In the genomic region with DNA sequence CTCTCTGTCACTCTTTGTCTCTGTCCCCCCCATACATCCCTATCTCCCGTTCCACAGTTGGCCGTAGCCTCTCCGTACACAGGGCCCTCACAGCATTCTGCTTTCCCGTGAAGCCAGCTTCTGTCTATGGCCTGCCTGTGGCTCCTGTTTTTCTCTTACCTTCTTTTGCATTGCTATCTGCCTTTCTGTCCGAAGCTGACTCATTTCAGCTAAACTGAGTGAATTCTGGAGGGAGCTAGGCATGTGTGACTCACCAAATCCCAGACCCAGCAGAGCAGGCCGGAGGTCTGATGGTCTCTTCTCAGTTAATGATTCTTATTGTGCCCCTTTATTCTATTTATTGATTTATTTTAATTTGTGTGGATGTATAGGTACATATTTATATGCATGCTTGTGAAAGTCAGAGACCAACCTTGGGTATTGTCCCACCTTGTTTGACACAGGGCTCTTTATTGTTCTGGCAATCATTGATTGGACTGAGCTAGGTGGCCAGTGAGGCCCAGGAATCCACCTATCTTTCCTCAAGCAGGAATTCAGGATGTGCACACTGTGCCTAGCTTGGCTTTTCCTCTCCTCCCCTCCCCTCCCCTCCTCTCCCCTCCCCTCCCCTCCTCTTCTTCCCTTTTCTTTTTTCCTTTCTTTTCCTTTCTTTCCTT, we compare ENCODE assay signal across 25 mouse cellular contexts. TPM values are rescaled to one million over a fixed set of nuclear protein-coding genes. Genes with fewer than 3 reads are reported as not detected.
DNase-seq lines count a peak whose midpoint lies in the region; ATAC-seq and TF ChIP-seq lines count a peak whose summit lies in the region.
"Had no signal": no experiment of that assay in that cellular context is flagged by ENCODE, and none has a peak within 500 bp of the region (broad histone marks: within the 10 kb centered on the region; RNA-seq: fewer than 3 reads in every experiment).

No protein-coding gene starts in this region.

- H3K4me1 ChIP-seq in heart, adult 2 months (ENCODE audit: control insufficient read depth, insufficient read depth, low read length), result no peaks in the 10 kb centered on the region
- H3K4me1 ChIP-seq: heart, embryonic 15.5 days; hindbrain, embryonic 13.5 days; midbrain, embryonic 10.5 days had no signal

- TF ChIP-seq EP300 in heart, adult 2 months (IDR thresholded peaks at IDR 0.05; ENCODE audit: insufficient read depth, low read depth, low read length), result no peak

- peak; percentile 78 for DNase-seq in heart, adult 11 months
- no peak for DNase-seq in heart, adult 2 months
- DNase-seq in A20 (ENCODE audit: low read depth, low spot score) (peak; percentile 0), NIH3T3 (ENCODE audit: low read depth) (peak; percentile 81)
- DNase-seq in fibroblast of lung, adult 2 months (ENCODE audit: low read depth), result peak; percentile 12
- no peak for DNase-seq in ovary, adult 18-20 months (ENCODE audit: low spot score)
- DNase-seq: adrenal gland, postnatal 36 days; cerebellum, adult 18-20 months; gastrocnemius, postnatal 25 days; heart, postnatal 36 days; kidney, adult 18-20 months; kidney, postnatal 4 days; liver, postnatal 0 days; right cerebral cortex, postnatal 14 days had no signal

- H3K27ac ChIP-seq in heart, adult 2 months, result no peak overlapping the region
- H3K27ac ChIP-seq: heart, embryonic 15.5 days; hindbrain, embryonic 13.5 days; midbrain, embryonic 10.5 days had no signal

- no peak for TF ChIP-seq POLR2A in heart, adult 2 months (IDR thresholded peaks at IDR 0.05; ENCODE audit: insufficient read depth, low read depth, low read length)

- ATAC-seq in cerebellum, adult (ENCODE audit: insufficient number of reproducible peaks, low FRiP score, low TSS enrichment), result no peak
- ATAC-seq: forebrain, embryonic 16.5 days; liver, postnatal 0 days; lung, postnatal 0 days had no signal

- H3K4me3 ChIP-seq in heart, adult 2 months, result no peak overlapping the region
- H3K4me3 ChIP-seq: heart, embryonic 15.5 days; hindbrain, embryonic 13.5 days; midbrain, embryonic 10.5 days had no signal

- H3K79me2 ChIP-seq in heart, adult 2 months (replicated peaks; ENCODE audit: control insufficient read depth, insufficient read depth, low read length), result no peaks in the 10 kb centered on the region

- TF ChIP-seq CTCF in heart, adult 2 months (IDR thresholded peaks at IDR 0.05), result no peak

- H3K27me3 ChIP-seq in heart, adult 2 months (ENCODE audit: control insufficient read depth, insufficient read depth, low read length), result no peaks in the 10 kb centered on the region
- H3K27me3 ChIP-seq: heart, embryonic 15.5 days; hindbrain, embryonic 13.5 days had no signal

- no peaks in the 10 kb centered on the region for H3K36me3 ChIP-seq in heart, adult 2 months (ENCODE audit: control insufficient read depth, insufficient read depth, low read length)
- H3K36me3 ChIP-seq: heart, embryonic 15.5 days had no signal

- intact Hi-C loops in heart, adult 2 months (cut with DNase I), result loop anchor here (10.0 kb wide), 2 partner anchors 79 to 239 kb away; a partner anchor contains a TSS

- 88% methylated on average over 6 of the region's 6 CpGs for WGBS in heart, adult 2 months

- no peak overlapping the region for H3K9ac ChIP-seq in heart, adult 2 months (ENCODE audit: low read depth, low read length)
- H3K9ac ChIP-seq: heart, embryonic 15.5 days; hindbrain, embryonic 13.5 days; liver, postnatal 0 days had no signal

RNA-seq across cellular contexts. Expression of a gene that starts 11.3 kb away (rescaled TPM):
- total RNA-seq in heart, adult 2 months (2021), result 10 to 100 TPM; 32.3 to 35.1 TPM
- polyA plus RNA-seq in heart, adult 2 months (2012; rRNA removed), result 64.1 and 72.6 TPM in 2 replicates

RNA-seq across cellular contexts. Expression of a gene that starts 25.1 kb away (rescaled TPM):
- total RNA-seq in heart, adult 2 months (2021), result under 1 TPM; 0.65 to 0.93 TPM
- polyA plus RNA-seq in heart, adult 2 months (2012; rRNA removed), result 0.09 and 1.0 TPM in 2 replicates
- total RNA-seq: adrenal gland, postnatal 36 days; gastrocnemius, postnatal 25 days; midbrain, postnatal 0 days had no signal
- polyA plus RNA-seq: C2C12; forebrain, embryonic 16.5 days; hindbrain, embryonic 13.5 days; kidney, embryonic 16.5 days; liver, embryonic 11.5 days; midbrain, embryonic 10.5 days; midbrain, postnatal 0 days; neural tube, embryonic 14.5 days had no signal

RNA-seq across cellular contexts. Expression of a gene that starts 32.2 kb away (rescaled TPM):
- 10 to 100 TPM; 13.0 to 15.1 TPM for total RNA-seq in heart, adult 2 months (2021)
- 5.4 and 6.8 TPM in 2 replicates for polyA plus RNA-seq in heart, adult 2 months (2012; rRNA removed)

RNA-seq across cellular contexts. Expression of a gene that starts 34.3 kb away (rescaled TPM):
- 10 to 100 TPM; 22.2 to 22.4 TPM for total RNA-seq in heart, adult 2 months (2021)
- polyA plus RNA-seq in heart, adult 2 months (2012; rRNA removed), result 23.6 and 35.4 TPM in 2 replicates

Comparison
In these comparisons a context has a peak if more than half of its experiments do, and no peak if none do; other contexts are left out.
1. DNase-seq: peak in heart, adult 11 months (single experiment), A20 (single experiment), NIH3T3 (single experiment) and fibroblast of lung, adult 2 months (single experiment); none in heart, adult 2 months (0 of 2) and ovary, adult 18-20 months (single experiment).